Mouse (Mus musculus) liver, embryonic 16.5 days (tissue): ENCODE data around the gene Psap. TPM values are rescaled to one million over a fixed set of nuclear protein-coding genes. Genes with fewer than 3 reads are reported as not detected.
"Not testable (repeated sequence)": the region's sequence is repeated elsewhere in the genome, so short reads cannot be mapped to it uniquely, and the experiment has no call there.

Experiments
- ATAC-seq: fragments of 200-750 bp; cut with Nextera tagmentation; 2 replicates; pipeline ENCODE4 v1.8.0; 2017; ENCODE audit warnings: low read depth, mild to moderate bottlenecking, moderate number of reproducible peaks, moderate library complexity
- H3K27ac ChIP-seq: fragments of 300-500 bp; sonication (generic); 2 replicates; pipeline ENCODE4 v1.5.1; 2014; ENCODE audit warnings: mild to moderate bottlenecking, low read length
- H3K27me3 ChIP-seq: fragments of 300-500 bp; sonication (generic); 2 replicates; pipeline ENCODE4 v1.6.1; 2014; ENCODE audit warnings: low read depth, low read length, mixed read lengths; ENCODE audit not compliant: control insufficient read depth, insufficient read depth
- H3K36me3 ChIP-seq: fragments of 300-500 bp; sonication (generic); 2 replicates; pipeline ENCODE4 v1.6.1; 2014; ENCODE audit warnings: mild to moderate bottlenecking; ENCODE audit not compliant: control insufficient read depth, insufficient read depth
- H3K4me1 ChIP-seq: fragments of 300-500 bp; sonication (generic); 2 replicates; pipeline ENCODE4 v1.6.1; 2014; ENCODE audit warnings: low read depth, low read length, mixed read lengths; ENCODE audit not compliant: control insufficient read depth
- H3K4me2 ChIP-seq: fragments of 300-500 bp; sonication (generic); 2 replicates; pipeline ENCODE4 v1.6.1; 2014; ENCODE audit warnings: low read depth, low read length, mixed read lengths
- H3K4me3 ChIP-seq: fragments of 300-500 bp; sonication (generic); 2 replicates; pipeline ENCODE4 v1.5.1; 2014; ENCODE audit warnings: low read depth, mild to moderate bottlenecking, low read length
- H3K9ac ChIP-seq: fragments of 300-500 bp; sonication (generic); 2 replicates; pipeline ENCODE4 v1.6.1; 2014; ENCODE audit warnings: low read depth, low read length
- H3K9me3 ChIP-seq: fragments of 300-500 bp; sonication (generic); replicated peaks from 2 replicates; pipeline ENCODE4 v1.6.1; 2016; ENCODE audit warnings: low read length; ENCODE audit not compliant: control insufficient read depth
- WGBS: fragments of 180-500 bp; shearing (Covaris S2); extraction: QIAGEN DNeasy Blood & Tissue Kit; methylation state at CpG from one replicate; pipeline ENCODE4 v1.1.7; 2014; ENCODE audit not compliant: insufficient replicate concordance; 5-methylcytosine and 5-hydroxymethylcytosine counted together
- polyA plus RNA-seq: library from polyadenylated mRNA; unstranded; fragments of >200 nt; fragmentation: Nextera tagmentation; extraction: Ambion mirVana; gene quantifications from 2 replicates; pipeline ENCODE4 v1.2.1, GENCODE M21; 2015

Gene Psap
- polyA plus RNA-seq, 1 experiment from 2014 or later: 82.2 TPM

GRCm38 (mm10) chr10:60243941-60244340 lies 33.5 kb upstream of the Psap start:
- Histone ChIP-seq H3K27me3 (no peaks in the 10 kb centered on the region), H3K4me1 (no peaks in the 10 kb centered on the region), H3K36me3 (no peaks in the 10 kb centered on the region), H3K4me2 (no peak overlapping the region), H3K9ac (no peak overlapping the region), H3K4me3 (no peak overlapping the region), H3K27ac (no peak overlapping the region), H3K9me3 (no peaks in the 10 kb centered on the region)
- 71% methylated on average over 5 of the region's 5 CpGs for WGBS
- ATAC-seq: no peak

- Histone ChIP-seq H3K27ac (no peak overlapping the region), H3K4me1 (no peaks in the 10 kb centered on the region), H3K27me3 (no peaks in the 10 kb centered on the region), H3K9ac (no peak overlapping the region), H3K36me3 (no peaks in the 10 kb centered on the region), H3K4me2 (no peak overlapping the region), H3K9me3 (no peaks in the 10 kb centered on the region), H3K4me3 (no peak overlapping the region)
- ATAC-seq: peak; percentile 13; the same call in 1 of the 2 replicates
- WGBS: under 1% methylated on average over 8 of the region's 8 CpGs
These were observed 32.4 kb upstream of the Psap start for GRCm38 (mm10) chr10:60245041-60245440.

GRCm38 (mm10) chr10:60245635-60246034 lies 31.8 kb upstream of the Psap start:
- H3K27ac ChIP-seq: no peak overlapping the region
- no peak overlapping the region for H3K4me2 ChIP-seq
- H3K27me3 ChIP-seq: no peaks in the 10 kb centered on the region
- ATAC-seq: no peak
- no peaks in the 10 kb centered on the region for H3K4me1 ChIP-seq
- 65% methylated on average over 7 of the region's 7 CpGs for WGBS
- no peak overlapping the region for H3K9ac ChIP-seq
- H3K36me3 ChIP-seq: no peaks in the 10 kb centered on the region
- no peak overlapping the region for H3K4me3 ChIP-seq
- H3K9me3 ChIP-seq: no peaks in the 10 kb centered on the region

- no peak for ATAC-seq
- Histone ChIP-seq H3K27ac (no peak overlapping the region), H3K27me3 (no peaks in the 10 kb centered on the region), H3K4me3 (no peak overlapping the region), H3K9me3 (no peaks in the 10 kb centered on the region), H3K9ac (no peak overlapping the region), H3K36me3 (no peaks in the 10 kb centered on the region), H3K4me2 (no peak overlapping the region), H3K4me1 (no peaks in the 10 kb centered on the region)
- WGBS: 39% methylated on average over 5 of the region's 5 CpGs
These were observed 30.9 kb upstream of the Psap start for GRCm38 (mm10) chr10:60246519-60246918.

- not testable (repeated sequence) for H3K9ac ChIP-seq, H3K4me1 ChIP-seq, H3K9me3 ChIP-seq, H3K27me3 ChIP-seq, H3K4me2 ChIP-seq, ATAC-seq, H3K27ac ChIP-seq, H3K36me3 ChIP-seq, H3K4me3 ChIP-seq
- 45% methylated on average over 3 of the region's 3 CpGs for WGBS
These were observed 29.1 kb upstream of the Psap start for GRCm38 (mm10) chr10:60248345-60248744.

DNA sequence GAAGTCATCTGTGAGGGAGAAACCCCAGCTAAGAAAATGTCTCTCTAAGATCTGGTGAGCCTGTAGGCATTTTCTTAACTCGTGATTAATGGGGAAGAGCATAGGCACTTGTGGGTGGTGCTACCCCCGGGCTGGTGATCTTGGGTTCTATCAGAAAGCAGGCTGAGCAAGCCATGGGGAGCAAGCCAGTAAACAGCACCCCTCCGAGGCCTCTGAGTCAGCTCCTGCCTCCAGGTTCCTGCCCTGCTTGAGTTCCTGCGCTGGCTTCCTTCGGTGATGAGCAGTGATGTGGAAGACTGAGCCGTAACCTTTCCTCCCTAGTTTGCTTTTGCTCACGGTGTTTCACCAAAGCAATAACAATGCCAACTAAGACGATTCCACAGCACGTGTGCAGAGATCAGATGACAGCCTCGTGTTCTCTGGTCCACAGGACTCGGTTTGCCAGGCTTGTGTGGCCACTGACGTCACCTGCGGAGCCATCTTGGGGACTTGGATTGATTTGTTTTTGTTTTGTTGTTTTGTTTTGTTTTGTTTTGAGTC lies 26.9 kb upstream of the Psap start:
- Histone ChIP-seq H3K36me3 (no peaks in the 10 kb centered on the region), H3K4me3 (no peak overlapping the region), H3K4me1 (no peaks in the 10 kb centered on the region; the same call in none of the 2 replicates), H3K9ac (no peak overlapping the region), H3K4me2 (no peak overlapping the region), H3K9me3 (no peaks in the 10 kb centered on the region), H3K27me3 (no peaks in the 10 kb centered on the region), H3K27ac (no peak overlapping the region)
- ATAC-seq: no peak
- WGBS: 70% methylated on average over 13 of the region's 13 CpGs

GRCm38 (mm10) chr10:60252187-60252586 lies 25.2 kb upstream of the Psap start:
- H3K4me3 ChIP-seq: no peak overlapping the region
- ATAC-seq: no peak
- no peaks in the 10 kb centered on the region for H3K36me3 ChIP-seq
- H3K4me1 ChIP-seq: peaks cover 9% of the 10 kb centered on the region
- H3K27me3 ChIP-seq: no peaks in the 10 kb centered on the region
- H3K9me3 ChIP-seq: no peaks in the 10 kb centered on the region
- H3K9ac ChIP-seq: no peak overlapping the region
- no peak overlapping the region for H3K27ac ChIP-seq
- 59% methylated on average over 4 of the region's 4 CpGs for WGBS
- no peak overlapping the region for H3K4me2 ChIP-seq

DNA sequence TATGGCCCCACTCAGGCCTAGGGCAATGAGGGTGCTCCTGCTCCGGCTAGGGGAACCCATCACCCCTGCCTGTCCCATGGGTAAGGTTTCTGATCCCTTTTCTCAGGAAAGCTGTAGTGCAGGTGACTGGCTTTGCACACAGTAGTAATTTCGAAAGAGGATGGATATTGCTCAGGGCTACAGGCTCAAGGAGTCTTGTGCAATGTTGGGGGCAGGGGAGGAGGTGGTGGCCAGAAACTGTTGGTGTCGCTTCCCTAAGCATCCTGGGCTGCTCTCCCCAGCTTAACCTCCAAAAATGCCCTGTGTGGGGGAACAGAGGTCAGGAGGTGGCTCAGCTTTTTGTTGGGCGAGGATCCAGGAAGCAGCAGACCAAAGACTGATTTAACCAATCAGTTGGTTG lies 24.8 kb upstream of the Psap start:
- Histone ChIP-seq H3K27ac (no peak overlapping the region), H3K4me3 (no peak overlapping the region), H3K9ac (no peak overlapping the region), H3K36me3 (no peaks in the 10 kb centered on the region), H3K4me2 (no peak overlapping the region), H3K4me1 (peaks cover 9% of the 10 kb centered on the region), H3K27me3 (no peaks in the 10 kb centered on the region), H3K9me3 (no peaks in the 10 kb centered on the region)
- WGBS: 37% methylated on average over 4 of the region's 4 CpGs
- ATAC-seq: peak; percentile 59

DNA sequence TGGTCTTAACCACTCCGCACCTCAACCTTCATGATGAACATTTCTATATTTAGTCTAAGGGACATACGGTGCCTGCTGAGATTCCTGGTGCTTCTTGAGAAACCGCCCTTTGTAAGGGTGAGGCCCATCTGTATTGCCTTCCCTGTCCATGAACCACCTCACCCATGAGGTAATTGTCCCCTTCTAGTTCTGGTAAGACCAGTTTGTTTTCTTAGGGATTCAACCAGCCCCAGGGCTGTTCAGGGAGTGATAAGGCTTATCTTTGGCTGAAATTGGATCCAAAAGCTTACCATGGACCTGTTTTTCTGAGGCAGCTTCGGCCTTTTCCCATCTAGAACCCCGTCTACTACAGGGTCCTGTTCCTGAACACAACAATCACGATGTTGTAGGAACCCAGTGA lies 21.3 kb upstream of the Psap start:
- no peaks in the 10 kb centered on the region for H3K27me3 ChIP-seq
- 48% methylated on average over 6 of the region's 6 CpGs for WGBS
- H3K4me1 ChIP-seq: peaks cover 9% of the 10 kb centered on the region
- H3K9me3 ChIP-seq: no peaks in the 10 kb centered on the region
- no peak overlapping the region for H3K27ac ChIP-seq
- H3K4me3 ChIP-seq: no peak overlapping the region
- no peak for ATAC-seq
- no peak overlapping the region for H3K9ac ChIP-seq
- no peaks in the 10 kb centered on the region for H3K36me3 ChIP-seq
- H3K4me2 ChIP-seq: no peak overlapping the region
